Mouse (Mus musculus) adrenal gland, postnatal 10 days (tissue): ENCODE measurements at regions not wholly inside any gene's neighbourhood (a gene's known extent, or its start where the extent isn't known, plus 50 kb on each side); places are given as distances from the start of the nearest gene placed in this dataset.

Experiments used
- DNase-seq: peaks from one replicate; pipeline ENCODE4 v3.0.0; 2021; ENCODE audit warnings: mixed read lengths

DNA sequence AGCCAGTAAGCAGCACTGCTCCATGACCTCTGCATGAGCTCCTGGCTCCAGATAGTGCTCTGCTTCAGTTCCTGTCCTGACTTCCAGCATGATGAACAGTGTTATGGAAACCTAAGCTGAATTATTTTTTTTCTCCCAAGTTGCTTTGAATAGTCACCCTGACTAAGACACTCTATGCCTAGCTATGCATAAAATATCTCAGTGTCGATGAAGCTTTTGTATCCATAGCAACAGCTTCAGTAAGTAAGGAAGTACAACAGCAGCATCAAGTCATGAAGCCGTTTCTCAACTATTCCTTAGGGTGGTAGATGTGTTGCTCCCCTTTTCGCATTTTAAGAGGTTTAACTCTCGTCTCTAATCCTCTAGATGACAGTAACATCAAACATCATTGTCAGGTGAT, 228.4 kb upstream of the Gpc5 start:
- no peak for DNase-seq

DNA sequence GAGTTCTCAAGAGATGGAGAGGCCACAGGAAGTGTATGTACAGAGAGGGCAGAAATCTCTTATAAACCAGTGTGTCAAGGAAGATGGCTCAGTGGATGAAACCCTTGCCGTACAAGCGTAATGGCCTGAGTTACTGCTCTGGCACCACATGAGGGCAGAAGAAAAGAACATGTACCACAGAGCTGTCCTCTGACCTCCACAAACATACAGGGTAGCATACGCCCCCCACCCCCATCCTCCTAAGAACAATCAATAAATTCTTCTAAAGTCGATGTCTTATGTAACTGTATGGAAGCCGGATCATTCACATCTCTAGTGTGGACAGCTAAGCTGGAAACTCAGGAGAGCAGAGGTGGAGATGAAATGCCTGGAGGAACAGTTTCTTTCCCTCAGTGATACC, 227.9 kb upstream of the Gpc5 start:
- DNase-seq: no peak

DNA sequence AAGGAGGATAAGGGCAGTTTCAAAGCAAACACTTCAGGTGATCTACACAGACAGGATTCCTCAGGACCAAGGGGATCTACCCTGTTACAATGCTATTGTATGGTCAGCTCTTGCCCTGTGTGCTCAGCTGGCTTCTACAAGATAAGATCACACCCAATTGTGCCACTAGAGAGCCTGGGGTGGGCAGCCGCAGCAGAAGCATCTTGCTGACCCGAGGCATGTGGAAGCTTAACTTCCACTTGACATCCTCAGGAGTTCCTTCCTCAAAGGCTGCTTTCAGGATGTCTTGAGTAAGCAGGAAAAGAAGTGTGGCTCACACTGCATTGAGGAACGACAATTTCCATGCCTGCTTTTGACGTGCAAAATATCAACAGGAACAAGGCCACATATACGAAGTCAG, 222.8 kb upstream of the Gpc5 start:
- no peak for DNase-seq

DNA sequence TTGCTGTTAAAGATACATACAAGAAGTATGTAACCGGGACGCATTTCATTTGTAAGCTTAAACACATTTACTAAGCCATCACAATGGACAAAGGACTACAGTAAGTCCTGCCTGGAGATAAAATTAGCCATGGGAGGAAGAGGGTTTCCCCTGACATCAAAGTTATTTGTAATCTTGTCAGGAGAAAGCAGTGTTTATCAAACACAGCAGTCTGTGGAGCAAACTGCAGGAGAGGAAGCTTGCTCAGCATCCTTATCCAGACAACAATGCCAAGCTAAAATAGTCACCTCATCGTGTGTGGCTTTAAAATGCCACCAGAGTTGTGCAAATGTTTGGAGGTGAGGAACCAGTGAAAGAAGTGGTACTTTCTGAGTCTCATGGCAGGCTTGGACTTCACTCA, 216.9 kb upstream of the Gpc5 start:
- no peak for DNase-seq

DNA sequence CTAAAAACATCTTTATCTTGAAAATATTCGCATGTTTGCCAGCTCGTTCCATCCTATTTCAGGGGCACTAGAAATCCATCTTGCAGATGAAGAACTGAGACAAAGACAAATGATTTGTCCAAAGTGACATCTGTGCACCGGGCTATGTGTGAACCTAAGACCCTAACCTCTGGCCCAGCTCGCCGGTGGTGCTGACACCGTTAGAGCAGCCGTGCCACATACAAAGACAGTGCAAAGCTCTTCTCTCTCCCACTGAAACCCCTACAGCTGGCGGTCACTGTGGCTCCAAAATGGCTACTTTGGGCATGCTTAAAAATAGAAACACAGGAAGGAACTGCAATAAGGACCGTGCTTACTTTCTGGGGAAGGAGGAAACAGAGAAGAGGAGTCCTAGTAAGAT, 215.6 kb upstream of the Gpc5 start:
- DNase-seq: no peak

GRCm38 (mm10) chr14:114877477-114877876, 214.5 kb upstream of the Gpc5 start:
- no peak for DNase-seq

- no peak for DNase-seq
These were observed 211.7 kb upstream of the Gpc5 start for GRCm38 (mm10) chr14:114880291-114880690.

GRCm38 (mm10) chr14:114904109-114904508, 187.9 kb upstream of the Gpc5 start:
- DNase-seq: no peak

DNA sequence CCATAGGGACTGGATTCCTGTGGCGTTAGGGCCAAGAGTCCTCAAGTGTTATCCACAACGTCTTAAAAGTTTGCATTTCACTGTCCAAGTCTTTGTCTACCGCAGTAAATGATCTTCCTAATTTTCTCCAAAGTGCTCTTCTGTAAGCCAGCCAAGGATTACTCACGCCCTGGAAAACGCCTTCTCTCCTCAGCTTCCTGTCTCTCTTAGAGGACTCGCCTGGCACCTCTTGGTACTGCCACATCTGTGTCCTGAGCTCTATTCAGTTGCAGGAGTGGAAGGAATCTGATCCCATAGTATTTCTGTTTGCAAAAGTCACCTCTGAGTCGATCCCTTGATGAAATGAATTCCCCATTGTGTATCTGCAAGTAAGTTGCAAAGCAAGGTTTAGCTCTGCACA, 179.7 kb upstream of the Gpc5 start:
- no peak for DNase-seq

DNA sequence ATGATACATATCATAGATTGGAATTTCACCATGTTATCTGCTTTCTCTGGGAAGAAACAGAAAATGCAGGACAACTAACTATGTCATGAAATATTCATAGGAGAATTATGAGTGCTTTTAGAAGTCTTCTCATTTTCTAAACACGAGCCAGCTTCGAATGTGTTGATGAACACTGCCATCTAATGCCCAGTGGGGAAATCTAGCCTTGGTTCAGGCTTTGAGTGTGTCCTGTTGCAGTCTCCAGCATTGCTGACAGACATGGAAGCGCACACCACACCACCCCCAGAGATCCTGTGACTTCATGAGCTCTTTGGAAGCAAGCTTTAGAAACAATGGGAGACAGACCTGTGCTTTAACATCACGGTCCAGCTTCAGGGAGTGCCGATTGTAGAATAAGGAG, 178.8 kb upstream of the Gpc5 start:
- DNase-seq: peak; percentile 32

DNA sequence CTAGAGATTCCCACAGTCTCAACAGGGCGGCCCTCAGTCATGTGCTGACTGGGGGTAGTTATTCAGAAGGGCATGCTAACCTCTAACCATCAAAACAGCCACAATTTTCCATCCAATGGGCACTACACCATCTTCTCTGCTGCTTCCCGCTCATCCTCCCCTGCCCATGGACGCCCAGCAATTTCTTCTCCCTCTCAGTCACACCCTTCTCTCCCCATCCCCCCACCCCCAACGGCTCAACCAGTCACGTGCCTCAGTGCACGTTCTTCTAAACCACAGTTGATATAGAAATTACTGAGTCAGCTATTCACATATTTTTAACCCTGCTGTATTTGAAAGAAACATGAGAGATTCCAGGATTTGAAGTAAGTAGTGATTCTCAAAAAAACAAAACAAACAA, 146.3 kb upstream of the Gpc5 start:
- no peak for DNase-seq

DNA sequence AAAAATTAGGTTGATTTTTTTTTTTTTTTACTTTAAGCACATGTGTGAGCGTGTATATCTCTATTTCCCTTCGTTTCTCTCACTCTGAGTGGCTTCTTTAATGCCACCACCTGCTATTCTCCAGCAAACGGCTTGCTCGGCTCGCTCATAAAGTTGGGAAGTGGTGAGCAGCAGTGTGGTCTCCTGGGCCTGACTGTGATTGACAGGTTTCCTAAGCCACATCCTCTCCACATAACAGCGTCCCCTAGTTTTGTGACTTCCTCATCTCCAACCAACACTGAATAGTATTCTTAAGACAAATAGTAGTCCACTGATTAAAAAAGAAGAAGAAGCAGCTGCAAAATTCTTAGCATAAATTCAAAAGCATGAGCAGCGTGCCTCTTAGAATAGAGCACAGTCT, 145.7 kb upstream of the Gpc5 start:
- DNase-seq: no peak

GRCm38 (mm10) chr14:114948341-114949155, 143.5 kb upstream of the Gpc5 start:
- DNase-seq: no peak

GRCm38 (mm10) chr14:114949156-114949496, 142.9 kb upstream of the Gpc5 start:
- DNase-seq: no peak

- DNase-seq: no peak
These were observed 139.7 kb upstream of the Gpc5 start for GRCm38 (mm10) chr14:114952280-114952679.

DNA sequence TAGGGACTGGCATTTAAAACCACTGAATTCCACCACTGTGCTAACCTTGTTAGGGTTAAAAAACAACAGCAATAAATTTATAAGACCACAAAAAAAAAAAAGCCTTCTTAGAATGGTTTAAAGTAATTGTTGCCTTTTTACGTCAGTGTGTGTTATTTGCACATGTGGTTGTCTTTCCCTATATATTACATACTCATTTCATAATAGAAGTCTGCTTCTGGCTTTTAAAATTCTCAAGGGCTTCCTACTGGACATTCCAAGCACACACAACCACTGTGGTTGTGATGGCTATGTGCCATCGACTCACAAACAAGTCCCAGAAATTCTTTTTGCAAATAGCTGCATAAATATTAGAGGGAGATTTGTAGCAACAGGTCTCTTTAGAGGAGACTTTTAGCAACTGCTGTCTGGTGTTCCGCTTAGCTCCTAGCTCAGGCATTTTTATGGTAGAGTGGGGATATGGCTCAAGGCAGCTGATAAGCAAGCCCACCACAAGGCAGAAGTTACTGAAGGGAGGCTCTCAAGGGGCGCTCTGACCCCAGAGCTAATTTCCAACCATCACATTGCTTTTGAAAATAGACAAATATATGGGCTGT, 138.8 kb upstream of the Gpc5 start:
- no peak for DNase-seq

DNA sequence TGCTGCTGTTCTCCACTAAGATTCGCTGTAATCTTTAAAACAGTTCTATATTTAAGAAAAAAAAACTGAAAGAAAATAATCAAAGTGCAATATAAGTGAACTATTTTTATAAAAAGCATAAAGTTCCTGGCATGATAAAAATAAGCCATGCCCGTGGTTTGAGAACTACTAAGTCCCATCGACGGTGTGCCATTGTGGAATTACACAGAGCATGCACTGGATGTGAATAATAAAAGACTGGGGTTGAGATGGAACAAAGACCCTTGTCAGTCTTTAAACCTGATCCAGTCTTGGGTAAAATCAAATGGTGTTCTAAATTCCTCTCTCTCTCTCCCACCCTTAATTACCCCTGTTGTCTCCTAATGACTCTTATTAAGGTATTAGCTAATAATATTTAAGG, 137.7 kb upstream of the Gpc5 start:
- DNase-seq: no peak

DNA sequence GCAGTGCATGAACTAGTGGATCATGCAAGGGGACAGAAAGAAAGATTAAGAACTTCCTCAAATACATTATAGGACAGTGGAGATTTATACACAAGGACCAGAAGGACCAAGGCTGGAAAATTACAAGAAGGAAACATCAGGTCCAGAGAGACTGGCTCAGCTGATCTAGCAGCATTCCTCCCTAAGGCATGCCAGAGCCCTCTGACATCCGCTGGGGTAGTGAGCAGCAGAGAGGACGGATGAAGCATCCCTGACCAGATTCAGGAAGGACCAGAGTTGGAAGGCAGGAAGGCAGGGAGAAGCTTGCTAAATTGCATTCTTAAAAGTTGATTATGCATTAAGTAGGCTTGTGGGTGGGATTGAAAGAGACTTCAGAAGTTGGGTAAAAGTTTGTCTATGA, 136.4 kb upstream of the Gpc5 start:
- no peak for DNase-seq

- no peak for DNase-seq
These were observed 131.7 kb upstream of the Gpc5 start for GRCm38 (mm10) chr14:114960273-114960672.

GRCm38 (mm10) chr14:114965941-114966340, 126.1 kb upstream of the Gpc5 start:
- DNase-seq: no peak

DNA sequence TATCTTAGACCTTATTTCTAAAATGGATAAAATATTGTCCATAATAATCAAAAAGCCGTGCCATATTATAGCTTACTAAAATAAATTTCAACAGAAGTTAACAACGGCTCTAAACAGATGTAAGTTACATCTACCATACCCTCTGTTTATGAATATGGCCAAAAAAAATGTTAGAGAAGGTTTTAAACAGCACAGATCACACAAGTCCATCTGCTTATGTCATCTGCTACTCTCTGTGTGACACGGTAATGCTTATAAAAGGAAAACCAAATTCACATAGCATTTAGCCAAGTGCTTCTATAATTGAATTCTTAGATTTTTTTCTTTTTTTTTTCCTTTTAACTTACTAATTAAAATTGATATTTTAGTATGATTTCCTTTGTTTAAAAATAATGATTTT, 123.0 kb upstream of the Gpc5 start:
- DNase-seq: no peak

DNA sequence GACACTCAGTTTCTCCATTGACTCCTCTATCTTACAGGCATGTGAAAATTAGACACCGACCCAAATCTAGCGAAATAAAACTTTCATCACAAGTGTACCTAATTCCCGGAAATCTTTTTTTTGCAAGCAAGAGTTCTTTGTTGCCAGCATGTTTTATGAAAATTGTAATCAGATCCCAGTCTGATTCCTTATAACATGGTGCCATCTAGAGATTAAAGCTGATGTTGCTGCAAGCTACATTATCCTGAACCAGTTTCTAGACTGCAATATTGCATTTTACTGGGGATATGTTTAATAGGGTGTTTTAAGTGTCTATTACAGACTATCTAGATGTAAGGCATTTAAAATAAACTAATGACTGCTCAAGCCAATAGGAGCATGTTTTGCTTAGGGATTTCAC, 110.9 kb upstream of the Gpc5 start:
- DNase-seq: no peak

DNA sequence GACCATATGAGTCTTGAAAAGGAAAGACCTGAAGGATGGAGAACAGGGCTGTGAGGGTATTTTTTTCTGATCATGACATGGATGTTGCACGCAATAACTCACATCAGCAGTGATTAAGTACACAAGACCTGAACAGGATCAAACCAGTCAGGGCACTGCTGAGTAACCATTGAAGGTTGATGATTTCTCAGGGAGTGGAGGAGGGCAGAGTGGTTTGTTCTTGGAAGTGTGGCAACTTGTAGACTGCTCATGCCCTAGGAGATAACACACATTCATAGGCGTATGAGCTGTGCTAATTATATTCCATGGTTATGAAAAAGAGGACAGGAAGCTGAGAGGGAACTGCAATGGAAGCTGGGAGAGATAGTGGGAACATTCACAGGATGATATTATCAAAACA, 88.8 kb upstream of the Gpc5 start:
- no peak for DNase-seq

DNA sequence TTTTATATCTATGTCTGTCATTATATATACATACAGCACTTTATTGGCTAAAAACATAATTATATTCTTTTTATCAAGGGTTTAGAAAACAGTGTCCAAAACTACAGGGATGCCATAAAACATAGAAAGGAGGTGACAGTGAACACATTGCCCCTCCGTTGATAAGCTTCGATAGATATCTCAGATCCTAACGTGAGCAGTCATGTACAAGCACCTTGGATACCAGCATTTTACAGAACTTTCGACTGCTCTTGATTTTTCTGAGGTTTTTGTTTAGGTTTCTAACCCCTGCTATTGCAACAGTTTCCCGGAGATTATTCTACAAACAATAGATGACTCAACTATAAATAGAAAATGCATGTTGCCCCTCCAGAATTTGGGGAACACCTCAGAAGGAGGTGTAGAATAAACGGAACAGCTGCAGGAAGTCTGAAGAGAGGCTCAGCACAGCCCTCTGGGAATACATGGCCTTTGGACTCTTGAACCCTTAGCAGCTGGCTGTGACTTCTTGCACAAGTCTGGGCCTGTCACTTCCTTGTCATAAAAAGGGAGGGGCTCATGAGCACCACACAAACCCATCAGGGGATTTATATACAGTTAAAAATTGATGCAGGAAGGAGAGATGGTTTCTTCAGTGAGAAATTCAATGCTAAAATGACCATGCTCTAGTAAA, 87.1 kb upstream of the Gpc5 start:
- no peak for DNase-seq
